Mouse (Mus musculus): ENCODE data around the gene Pias3. TPM values are rescaled to one million over a fixed set of nuclear protein-coding genes. Genes with fewer than 3 reads are reported as not detected.
A peak's percentile ranks its signal among the peaks of the same experiment; 100 is the strongest.

Gene Pias3
- total and polyA plus RNA-seq, 3 experiments, result 5.9 to 21.4 (median 13.1) TPM

GRCm38 (mm10) chr3:96692506-96692905 lies 3.7 kb upstream of the Pias3 start:
- H3K79me2 ChIP-seq (replicated peaks; ENCODE audit: control insufficient read depth, extremely low read depth, insufficient read depth, poor library complexity, severe bottlenecking), result no peaks in the 10 kb centered on the region
- H3K27me3 ChIP-seq (replicated peaks), result no peaks in the 10 kb centered on the region
- H3K9ac ChIP-seq (ENCODE audit: insufficient read depth, low read depth), result no peak overlapping the region
- H3K27ac ChIP-seq (ENCODE audit: insufficient read depth, low read depth), result no peak overlapping the region
- in situ Hi-C loops (cut with MboI; ENCODE audit: low pct_ligation_motif_present, low pct_unique_long_range_greater_than_20kb, low sequenced_read_pairs), result no loop called here
- DNase-seq (ENCODE audit: extremely low read depth), result no peak
- TF ChIP-seq MXI1 (IDR thresholded peaks at IDR 0.05; ENCODE audit: low read depth, low read length) (no peak), RAD21 (IDR thresholded peaks at IDR 0.05; ENCODE audit: low read depth, low read length) (peak; percentile 58), ZMIZ1 (IDR thresholded peaks at IDR 0.05; ENCODE audit: low read depth, low read length) (no peak), CTCF (conservative IDR thresholded peaks at IDR 0.05 in 1 of 2, IDR thresholded peaks at IDR 0.05 in 1 of 2; ENCODE audit: low read depth in 2 of 2, low read length in 2 of 2) (peak in 1 of 2 experiments; percentile 70; a peak in 2 of 4 replicates), ZC3H11A (IDR thresholded peaks at IDR 0.05; ENCODE audit: low read depth, low read length) (no peak), ELF1 (IDR thresholded peaks at IDR 0.05; ENCODE audit: low read depth, low read length) (no peak), MAFK (IDR thresholded peaks at IDR 0.05; ENCODE audit: insufficient replicate concordance, low read length) (no peak), SMC3 (IDR thresholded peaks at IDR 0.05; ENCODE audit: low read depth, low read length) (peak; percentile 75), ZNF384 (IDR thresholded peaks at IDR 0.05; ENCODE audit: low read depth, low read length) (no peak), NRF1 (IDR thresholded peaks at IDR 0.05; ENCODE audit: low read depth, low read length) (no peak), JUN (IDR thresholded peaks at IDR 0.05; ENCODE audit: insufficient read depth, low read depth, low read length) (no peak), ZKSCAN1 (IDR thresholded peaks at IDR 0.05; ENCODE audit: borderline replicate concordance, low read depth, low read length) (no peak), PAX5 (IDR thresholded peaks at IDR 0.05; ENCODE audit: low read length) (no peak), USF1 (IDR thresholded peaks at IDR 0.05; ENCODE audit: low read depth, low read length) (no peak), E2F4 (IDR thresholded peaks at IDR 0.05; ENCODE audit: insufficient replicate concordance, low read depth, low read length) (no peak), UBTF (IDR thresholded peaks at IDR 0.05; ENCODE audit: low read depth, low read length) (no peak), GABPA (IDR thresholded peaks at IDR 0.05; ENCODE audit: insufficient replicate concordance, low read depth, low read length) (no peak), RCOR1 (conservative IDR thresholded peaks at IDR 0.05; ENCODE audit: low read depth, low read length) (no peak), KAT2A (IDR thresholded peaks at IDR 0.05; ENCODE audit: insufficient replicate concordance, low read length) (no peak), CHD2 (IDR thresholded peaks at IDR 0.05; ENCODE audit: low read length) (0 out of 2 replicates have a peak, but pooled peaks have one; percentile 24)
- no peak overlapping the region for H3K4me2 ChIP-seq (ENCODE audit: insufficient read depth, low read depth, poor library complexity, severe bottlenecking)
- dilution Hi-C loops (cut with MboI; ENCODE audit: extremely low pct_ligation_motif_present, extremely low pct_unique_long_range_greater_than_20kb, low sequenced_read_pairs), result no loop called here
- peaks cover 5 to 36% of the 10 kb centered on the region in 2 experiments; a peak in 3 of 4 replicates for H3K4me1 ChIP-seq (ENCODE audit: control insufficient read depth in 1 of 2, insufficient read depth in 2 of 2)
- H3K9me3 ChIP-seq (replicated peaks; ENCODE audit: low read length), result no peaks in the 10 kb centered on the region
- no peak overlapping the region for H3K4me3 ChIP-seq (replicated peaks in 1 of 3; ENCODE audit: low read depth in 2 of 3, low read length in 2 of 3, poor library complexity in 1 of 3)
- H3K36me3 ChIP-seq (replicated peaks in 1 of 2; ENCODE audit: control insufficient read depth in 1 of 2, insufficient read depth in 1 of 2, low read length in 1 of 2), result peaks cover 0 to 2% of the 10 kb centered on the region in 2 experiments

GRCm38 (mm10) chr3:96693579-96693978 lies 2.6 kb upstream of the Pias3 start:
- in situ Hi-C loops (cut with MboI; ENCODE audit: low pct_ligation_motif_present, low pct_unique_long_range_greater_than_20kb, low sequenced_read_pairs), result no loop called here
- Histone ChIP-seq H3K79me2 (replicated peaks; ENCODE audit: control insufficient read depth, extremely low read depth, insufficient read depth, poor library complexity, severe bottlenecking) (no peaks in the 10 kb centered on the region), H3K27ac (ENCODE audit: insufficient read depth, low read depth) (no peak overlapping the region), H3K4me1 (ENCODE audit: control insufficient read depth in 1 of 2, insufficient read depth in 2 of 2) (peaks cover 5 to 44% of the 10 kb centered on the region in 2 experiments; a peak in 3 of 4 replicates), H3K27me3 (replicated peaks) (no peaks in the 10 kb centered on the region), H3K4me3 (replicated peaks in 1 of 3; ENCODE audit: low read depth in 2 of 3, low read length in 2 of 3, poor library complexity in 1 of 3) (no peak overlapping the region), H3K36me3 (replicated peaks in 1 of 2; ENCODE audit: control insufficient read depth in 1 of 2, insufficient read depth in 1 of 2, low read length in 1 of 2) (peaks cover 0 to 2% of the 10 kb centered on the region in 2 experiments), H3K4me2 (ENCODE audit: insufficient read depth, low read depth, poor library complexity, severe bottlenecking) (no peak overlapping the region), H3K9me3 (replicated peaks; ENCODE audit: low read length) (no peaks in the 10 kb centered on the region), H3K9ac (ENCODE audit: insufficient read depth, low read depth) (no peak overlapping the region)
- TF ChIP-seq MEF2A (IDR thresholded peaks at IDR 0.05; ENCODE audit: borderline replicate concordance, low read depth, low read length), result no peak
- peak; percentile 53 for TF ChIP-seq ZNF384 (IDR thresholded peaks at IDR 0.05; ENCODE audit: low read depth, low read length)
- DNase-seq (ENCODE audit: extremely low read depth), result no peak
- dilution Hi-C loops (cut with MboI; ENCODE audit: extremely low pct_ligation_motif_present, extremely low pct_unique_long_range_greater_than_20kb, low sequenced_read_pairs), result no loop called here
